Mouse (Mus musculus) thymus, postnatal 10 days (tissue): ENCODE results near the gene Efna2.
A peak's percentile ranks its signal among the peaks of the same experiment; 100 is the strongest.

ENCODE experiments used
- DNase-seq, 2 experiments: peaks; one replicate each; pipeline ENCODE4 v3.0.0; 2021; ENCODE audit warnings: low spot score in 2 of 2

The Efna2 gene

DNA sequence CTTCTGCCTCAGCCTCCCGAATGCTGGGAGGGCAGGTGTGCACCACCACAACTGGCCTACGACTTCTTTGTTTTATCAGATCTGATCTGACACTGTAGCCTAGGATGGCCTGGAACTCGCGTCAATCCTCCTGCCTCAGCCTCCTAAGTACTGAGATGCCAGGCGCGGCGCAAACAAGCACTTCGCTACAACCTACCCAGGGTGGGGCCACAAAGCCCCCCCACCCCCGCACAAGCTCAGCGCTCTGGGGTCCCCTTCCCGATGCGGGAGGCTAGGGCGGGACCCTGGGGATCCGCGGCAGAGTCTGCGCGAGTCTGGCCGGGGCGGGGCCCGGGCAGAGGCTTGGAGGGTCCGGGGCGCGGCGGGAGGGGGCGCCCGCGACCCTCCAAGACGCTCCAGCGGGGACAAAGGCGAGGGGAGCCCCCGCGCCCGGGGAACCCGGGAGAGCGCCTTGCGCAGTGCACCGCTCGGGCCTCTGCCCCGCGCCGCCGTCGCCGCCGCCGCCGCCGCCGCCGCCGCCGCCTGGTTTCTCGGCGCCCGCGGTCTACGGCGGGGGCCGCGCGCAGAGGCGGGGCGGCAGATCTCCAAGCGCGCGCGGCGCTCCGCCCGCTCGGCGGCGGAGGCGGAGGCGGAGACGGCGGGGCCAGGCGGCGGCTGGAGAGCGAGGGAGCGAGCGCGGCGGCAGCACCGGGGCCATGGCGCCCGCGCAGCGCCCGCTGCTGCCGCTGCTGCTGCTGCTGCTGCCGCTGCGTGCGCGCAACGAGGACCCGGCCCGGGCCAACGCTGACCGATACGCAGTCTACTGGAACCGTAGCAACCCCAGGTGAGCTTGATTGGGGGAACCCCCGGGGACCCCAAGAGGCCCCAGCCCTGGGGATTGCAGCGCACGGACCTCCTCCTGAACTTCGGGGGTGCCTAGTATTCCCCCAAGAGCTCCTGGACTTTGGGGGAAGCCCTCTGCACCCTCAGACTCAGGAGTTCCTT lies at the start of gene Efna2:
Gene Efna2, plus strand, starts transcription at position 415 of the 984 bp plus-strand sequence.
- no peak for DNase-seq

GRCm38 (mm10) chr10:80129846-80130245 lies 49.4 kb upstream of the Efna2 start:
- no peak for DNase-seq

DNA sequence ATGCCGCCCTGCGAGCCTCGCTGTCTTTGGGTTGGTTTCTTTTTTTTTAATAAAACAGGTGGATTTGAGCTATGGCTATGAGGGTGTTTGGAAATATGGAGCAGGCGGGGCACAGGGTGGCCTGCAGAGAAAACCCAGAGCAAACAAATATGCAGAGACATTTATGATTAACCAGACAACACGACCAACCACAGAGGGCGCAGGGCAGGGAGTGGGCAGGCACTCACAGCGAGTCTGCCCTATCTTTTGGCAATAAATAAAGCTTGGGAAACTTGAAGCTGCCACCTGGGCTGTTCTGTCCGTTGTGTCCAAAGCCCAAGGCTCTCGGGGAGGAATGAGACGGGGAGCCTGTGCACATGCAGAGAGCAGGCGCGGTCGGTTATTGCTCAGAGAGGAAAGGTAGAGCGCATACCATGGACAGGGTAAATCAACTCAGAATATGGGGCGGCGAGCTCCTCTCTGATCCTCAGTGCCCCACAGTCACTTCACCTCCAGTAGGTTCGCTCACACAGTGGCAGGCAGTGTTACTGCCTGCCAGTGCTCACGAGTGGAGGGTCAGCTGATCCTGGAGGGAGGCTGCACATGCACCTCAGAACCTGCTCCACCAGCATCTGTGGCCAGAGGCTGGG lies 48.8 kb upstream of the Efna2 start:
- no peak for DNase-seq

- no peak for DNase-seq
Observed at GRCm38 (mm10) chr10:80131316-80131951, 47.8 kb upstream of the Efna2 start.

DNA sequence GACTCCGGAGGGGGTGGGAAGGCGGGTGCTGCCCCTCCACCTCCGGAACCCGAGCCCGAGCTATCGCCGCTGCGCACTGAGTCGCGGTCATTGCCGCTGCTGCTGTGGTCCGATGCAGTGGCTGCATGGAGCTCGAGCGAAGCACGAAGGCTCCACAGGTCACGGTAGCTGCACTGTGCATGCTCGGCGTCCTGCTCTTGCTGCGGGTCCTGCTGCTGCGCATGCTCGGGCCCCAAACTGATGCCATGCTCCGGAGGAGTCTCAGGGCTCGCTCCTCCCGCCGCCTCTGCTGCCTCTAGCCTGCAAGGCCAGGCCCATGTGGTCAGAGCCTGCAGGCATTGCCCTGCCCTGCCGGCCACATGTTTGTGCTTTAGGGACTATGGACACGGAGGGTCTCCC lies 47.3 kb upstream of the Efna2 start:
- no peak for DNase-seq

- no peak for DNase-seq
Observed at GRCm38 (mm10) chr10:80133226-80133849, 45.9 kb upstream of the Efna2 start.

DNA sequence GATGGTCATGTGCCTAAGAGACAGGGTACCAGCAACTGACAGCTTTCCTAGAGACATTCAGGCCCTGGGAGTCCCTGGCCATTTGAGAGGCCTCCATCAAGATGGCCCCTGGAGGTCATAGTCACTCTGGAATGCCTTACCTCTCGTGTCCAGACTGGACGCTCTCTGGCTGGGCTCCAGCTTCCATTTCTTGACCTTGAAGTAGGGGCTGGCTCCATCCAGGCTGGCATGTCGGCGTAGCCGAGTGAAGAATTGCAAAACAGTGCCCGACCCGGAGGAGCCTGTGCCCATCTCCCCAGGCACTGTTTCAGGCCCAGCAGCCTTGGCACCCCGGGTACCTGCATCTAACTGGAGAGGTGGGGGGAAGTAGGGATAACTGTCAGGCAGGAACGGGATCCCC lies 44.9 kb upstream of the Efna2 start:
- no peak for DNase-seq

DNA sequence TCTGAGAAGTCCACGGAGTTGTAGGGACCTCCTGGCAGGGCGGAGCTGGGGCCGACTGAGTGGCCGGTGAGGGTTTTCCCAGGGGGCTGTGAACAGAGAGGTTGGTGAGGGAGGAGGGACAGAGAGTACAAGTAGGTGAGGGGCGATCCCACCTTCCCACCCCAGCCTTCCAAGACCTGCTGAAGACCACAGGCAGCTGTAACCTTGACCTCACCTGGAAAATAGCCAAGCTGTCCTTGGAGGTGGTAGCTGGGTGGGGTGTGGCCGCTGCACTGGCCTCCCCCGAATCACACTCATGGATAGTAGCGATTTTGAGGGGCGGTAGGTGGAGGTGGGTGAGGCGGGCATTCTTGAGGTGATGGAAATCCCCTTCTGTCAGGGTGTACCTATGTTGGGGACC lies 44.1 kb upstream of the Efna2 start:
- DNase-seq, result no peak

DNA sequence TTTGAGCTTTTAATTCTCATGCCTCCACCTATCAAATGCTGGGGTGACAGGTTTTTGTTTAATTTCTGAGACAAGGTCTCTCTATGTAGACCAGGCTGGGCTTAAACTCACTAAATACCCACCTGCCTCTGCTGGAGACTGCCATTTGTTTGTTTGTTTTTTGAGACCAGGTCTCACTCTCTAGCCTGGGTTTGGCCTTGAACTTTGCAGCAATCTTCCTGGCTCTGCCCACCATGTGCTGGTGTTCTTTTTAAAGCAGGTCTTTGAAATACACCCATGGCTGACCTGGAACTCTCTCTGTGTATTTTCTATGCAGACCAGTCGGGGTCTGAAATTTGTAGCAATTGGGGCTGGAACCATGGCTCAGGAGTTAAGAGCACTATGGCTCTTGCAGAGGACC lies 43.6 kb upstream of the Efna2 start:
- no peak for DNase-seq

DNA sequence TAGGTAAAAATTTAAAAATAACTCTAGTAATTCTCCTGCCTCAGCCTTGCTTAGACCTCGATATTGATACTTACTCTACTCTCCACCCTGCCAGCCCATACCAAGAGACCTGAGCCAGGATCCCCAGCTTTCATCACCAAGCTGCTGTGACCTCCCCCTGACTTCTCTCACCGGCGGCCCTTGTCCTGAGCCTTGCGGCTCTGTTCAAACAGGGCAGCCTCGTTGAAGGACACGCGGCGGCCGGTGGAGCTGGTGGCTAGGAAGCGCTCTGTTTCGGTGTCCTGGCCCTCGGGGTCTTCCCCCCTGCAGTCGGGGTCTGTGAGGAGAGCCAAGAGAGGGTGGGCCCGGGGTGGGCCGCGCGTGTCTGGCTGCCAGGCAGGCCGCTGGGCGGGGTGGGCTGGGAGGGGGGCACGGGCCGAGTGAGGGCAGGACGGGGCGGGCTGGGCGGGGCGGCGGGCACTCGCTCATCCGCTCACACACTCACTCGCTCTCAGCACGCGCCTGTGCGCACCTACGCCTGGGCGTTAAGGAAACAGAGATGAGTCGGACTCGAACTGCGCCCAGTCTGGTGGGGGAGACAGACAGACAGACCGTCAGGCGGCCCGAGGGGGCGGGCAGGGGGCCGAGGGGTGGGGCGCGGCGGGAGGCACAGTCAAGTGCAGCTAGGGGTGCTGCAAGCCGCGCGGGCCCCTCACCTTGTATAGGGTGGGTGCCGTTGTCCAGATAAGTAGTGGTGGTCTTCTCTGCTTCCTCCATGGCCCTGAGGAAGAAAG lies 42.9 kb upstream of the Efna2 start:
- no peak for DNase-seq

GRCm38 (mm10) chr10:80136952-80137625 lies 42.2 kb upstream of the Efna2 start:
- no peak for DNase-seq

- no peak for DNase-seq
Observed at GRCm38 (mm10) chr10:80137626-80138552, 41.4 kb upstream of the Efna2 start.

GRCm38 (mm10) chr10:80138553-80139438 lies 40.5 kb upstream of the Efna2 start, which contains the start of gene Atp5d:
TSS of gene Atp5d (plus strand) at chr10:80138632.
- no peak for DNase-seq

GRCm38 (mm10) chr10:80139439-80139775 lies 39.9 kb upstream of the Efna2 start:
- DNase-seq, result no peak

DNA sequence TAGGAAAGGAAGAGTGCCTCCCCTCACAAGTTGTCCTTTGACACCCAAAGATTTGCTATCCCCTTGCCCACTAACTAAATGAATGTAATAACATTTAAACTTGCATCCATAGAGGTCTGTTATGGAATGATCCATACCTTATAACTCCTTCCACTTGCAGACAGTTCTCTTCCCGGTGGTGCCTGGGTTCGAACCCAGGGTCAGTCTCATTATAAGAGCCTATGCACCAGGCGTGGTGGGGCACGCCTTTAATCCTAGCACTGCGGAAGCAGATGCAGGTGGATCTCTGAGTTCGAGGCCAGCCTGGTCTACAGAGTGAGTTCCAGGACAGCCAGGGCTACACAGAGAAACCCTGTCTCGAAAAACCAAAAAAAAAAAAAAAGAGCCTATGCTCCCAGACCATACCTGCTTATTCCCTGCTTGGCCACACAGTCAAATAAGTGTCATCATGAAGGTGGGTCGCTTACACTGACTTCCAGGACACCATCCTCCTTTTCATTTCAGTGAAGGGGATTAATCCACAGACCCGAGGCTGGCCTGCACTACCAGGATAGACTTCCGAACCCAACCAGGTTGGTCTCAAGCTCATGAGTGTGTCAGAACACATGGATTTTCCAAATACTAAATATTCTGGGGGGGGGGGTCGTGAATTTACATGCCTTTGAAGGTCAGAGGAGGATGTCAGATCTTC lies 39.2 kb upstream of the Efna2 start:
- DNase-seq, result no peak

- no peak for DNase-seq
Observed at GRCm38 (mm10) chr10:80140666-80141035, 38.6 kb upstream of the Efna2 start, which contains the start of gene Cbarp. TSS of gene Cbarp (minus strand) at chr10:80140835.

DNA sequence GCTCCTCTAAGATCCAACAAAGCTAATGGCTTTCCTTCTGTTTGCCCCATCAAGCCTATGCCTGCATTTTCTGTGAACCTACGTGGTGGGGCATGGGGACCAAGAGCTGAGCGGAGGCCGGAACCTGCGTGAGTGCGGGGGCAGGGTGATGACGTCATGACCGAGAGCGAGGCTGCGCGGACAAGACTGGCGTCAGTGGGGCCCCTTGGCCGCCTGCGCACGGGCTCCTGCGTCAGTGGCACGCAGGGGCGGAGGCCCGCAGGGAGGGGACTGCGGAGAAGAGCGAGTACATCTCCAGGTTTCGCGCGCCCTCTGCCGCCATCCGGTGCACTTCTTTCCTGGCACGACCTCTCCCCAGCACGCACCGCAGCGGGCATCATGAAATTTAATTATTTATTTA lies 38.0 kb upstream of the Efna2 start:
- DNase-seq, result peak; percentile 95 to 96
